Mouse (Mus musculus): ENCODE measurements around the gene Lrrc28. TPM values are rescaled to one million over a fixed set of nuclear protein-coding genes. Genes with fewer than 3 reads are reported as not detected.

The Lrrc28 gene
- polyA plus RNA-seq, 1 experiment from 2014 or later = 23.1 TPM

GRCm38 (mm10) chr7:67583852-67584251 lies 61.2 kb downstream of the Lrrc28 start:
- Histone ChIP-seq H3K36me3 (no peaks in the 10 kb centered on the region), H3K4me3 (no peak overlapping the region), H3K4me1 (replicated peaks) (no peaks in the 10 kb centered on the region), H3K27ac (replicated peaks) (no peak overlapping the region), H3K9ac (no peak overlapping the region), H3K4me2 (no peak overlapping the region), H3K27me3 (no peaks in the 10 kb centered on the region), H3K9me3 (no peaks in the 10 kb centered on the region)
- WGBS = 75% methylated on average over 5 of the region's 5 CpGs
- ATAC-seq (ENCODE audit: low FRiP score, low read depth) = no peak

- Histone ChIP-seq H3K9me3 (no peaks in the 10 kb centered on the region), H3K27me3 (no peaks in the 10 kb centered on the region), H3K36me3 (no peaks in the 10 kb centered on the region), H3K4me2 (no peak overlapping the region), H3K4me1 (replicated peaks) (no peaks in the 10 kb centered on the region), H3K4me3 (no peak overlapping the region), H3K27ac (replicated peaks) (no peak overlapping the region), H3K9ac (no peak overlapping the region)
- ATAC-seq (ENCODE audit: low FRiP score, low read depth) = no peak
- WGBS = 69% methylated on average over 7 of the region's 7 CpGs
These were observed 66.1 kb downstream of the Lrrc28 start for GRCm38 (mm10) chr7:67578783-67579482.

- H3K27me3 ChIP-seq = no peaks in the 10 kb centered on the region
- no peak overlapping the region for H3K9ac ChIP-seq
- ATAC-seq (ENCODE audit: low FRiP score, low read depth) = no peak
- no peak overlapping the region for H3K4me3 ChIP-seq
- no peak overlapping the region for H3K4me2 ChIP-seq
- no peaks in the 10 kb centered on the region for H3K9me3 ChIP-seq
- 65% methylated on average over 6 of the region's 6 CpGs for WGBS
- H3K27ac ChIP-seq (replicated peaks) = no peak overlapping the region
- no peaks in the 10 kb centered on the region for H3K36me3 ChIP-seq
- H3K4me1 ChIP-seq (replicated peaks) = no peaks in the 10 kb centered on the region
These were observed 67.0 kb downstream of the Lrrc28 start for GRCm38 (mm10) chr7:67578044-67578443.

- Histone ChIP-seq H3K4me1 (replicated peaks) (no peaks in the 10 kb centered on the region), H3K9ac (no peak overlapping the region), H3K9me3 (no peaks in the 10 kb centered on the region), H3K36me3 (no peaks in the 10 kb centered on the region), H3K4me3 (no peak overlapping the region), H3K27ac (replicated peaks) (no peak overlapping the region), H3K27me3 (no peaks in the 10 kb centered on the region), H3K4me2 (no peak overlapping the region)
- ATAC-seq (ENCODE audit: low FRiP score, low read depth) = no peak
- WGBS = 61% methylated on average over 8 of the region's 8 CpGs
These were observed 78.4 kb downstream of the Lrrc28 start for GRCm38 (mm10) chr7:67566510-67567237.

- Histone ChIP-seq H3K4me3 (no peak overlapping the region), H3K4me2 (no peak overlapping the region), H3K9ac (no peak overlapping the region), H3K9me3 (no peaks in the 10 kb centered on the region), H3K27me3 (no peaks in the 10 kb centered on the region), H3K36me3 (no peaks in the 10 kb centered on the region), H3K27ac (replicated peaks) (no peak overlapping the region), H3K4me1 (replicated peaks) (no peaks in the 10 kb centered on the region)
- ATAC-seq (ENCODE audit: low FRiP score, low read depth) = no peak
- 70% methylated on average over 1 of the region's 1 CpGs for WGBS
These were observed 79.9 kb downstream of the Lrrc28 start for GRCm38 (mm10) chr7:67565132-67565531.

GRCm38 (mm10) chr7:67562176-67562575 lies 82.9 kb downstream of the Lrrc28 start:
- H3K27me3 ChIP-seq = no peaks in the 10 kb centered on the region
- no peak overlapping the region for H3K4me3 ChIP-seq
- H3K4me1 ChIP-seq (replicated peaks) = no peaks in the 10 kb centered on the region
- ATAC-seq (ENCODE audit: low FRiP score, low read depth) = no peak
- H3K27ac ChIP-seq (replicated peaks) = no peak overlapping the region
- H3K9me3 ChIP-seq = no peaks in the 10 kb centered on the region
- H3K4me2 ChIP-seq = no peak overlapping the region
- no peaks in the 10 kb centered on the region for H3K36me3 ChIP-seq
- no peak overlapping the region for H3K9ac ChIP-seq
- 65% methylated on average over 12 of the region's 12 CpGs for whole genome bisulfite sequencing

- no peak overlapping the region for H3K27ac ChIP-seq (replicated peaks)
- no peak overlapping the region for H3K4me3 ChIP-seq
- H3K4me1 ChIP-seq (replicated peaks) = no peaks in the 10 kb centered on the region
- no peak overlapping the region for H3K4me2 ChIP-seq
- no peaks in the 10 kb centered on the region for H3K36me3 ChIP-seq
- no peak overlapping the region for H3K9ac ChIP-seq
- WGBS = 91% methylated on average over 7 of the region's 7 CpGs
- no peaks in the 10 kb centered on the region for H3K9me3 ChIP-seq
- ATAC-seq (ENCODE audit: low FRiP score, low read depth) = no peak
- no peaks in the 10 kb centered on the region for H3K27me3 ChIP-seq
These were observed 85.6 kb downstream of the Lrrc28 start for GRCm38 (mm10) chr7:67559486-67559885.

GRCm38 (mm10) chr7:67558230-67558629 lies 86.8 kb downstream of the Lrrc28 start:
- Histone ChIP-seq H3K4me2 (no peak overlapping the region), H3K4me1 (replicated peaks) (no peaks in the 10 kb centered on the region), H3K27ac (replicated peaks) (no peak overlapping the region), H3K4me3 (no peak overlapping the region), H3K36me3 (no peaks in the 10 kb centered on the region), H3K9me3 (no peaks in the 10 kb centered on the region), H3K9ac (no peak overlapping the region), H3K27me3 (no peaks in the 10 kb centered on the region)
- WGBS = 90% methylated on average over 5 of the region's 5 CpGs
- no peak for ATAC-seq (ENCODE audit: low FRiP score, low read depth)

GRCm38 (mm10) chr7:67554863-67555262 lies 90.2 kb downstream of the Lrrc28 start:
- WGBS = 91% methylated on average over 2 of the region's 2 CpGs
- no peak overlapping the region for H3K27ac ChIP-seq (replicated peaks)
- no peaks in the 10 kb centered on the region for H3K27me3 ChIP-seq
- no peak overlapping the region for H3K9ac ChIP-seq
- ATAC-seq (ENCODE audit: low FRiP score, low read depth) = no peak
- H3K4me1 ChIP-seq (replicated peaks) = no peaks in the 10 kb centered on the region
- H3K36me3 ChIP-seq = no peaks in the 10 kb centered on the region
- no peak overlapping the region for H3K4me3 ChIP-seq
- no peak overlapping the region for H3K4me2 ChIP-seq
- no peaks in the 10 kb centered on the region for H3K9me3 ChIP-seq

- ATAC-seq (ENCODE audit: low FRiP score, low read depth) = no peak
- Histone ChIP-seq H3K4me2 (no peak overlapping the region), H3K27ac (replicated peaks) (no peak overlapping the region), H3K9ac (no peak overlapping the region), H3K27me3 (no peaks in the 10 kb centered on the region), H3K4me1 (replicated peaks) (peaks cover 12% of the 10 kb centered on the region), H3K9me3 (no peaks in the 10 kb centered on the region), H3K4me3 (no peak overlapping the region), H3K36me3 (no peaks in the 10 kb centered on the region)
- 88% methylated on average over 2 of the region's 2 CpGs for WGBS
These were observed 93.8 kb downstream of the Lrrc28 start for GRCm38 (mm10) chr7:67551242-67551641.

- H3K36me3 ChIP-seq = no peaks in the 10 kb centered on the region
- ATAC-seq (ENCODE audit: low FRiP score, low read depth) = peak; percentile 92
- H3K9ac ChIP-seq = no peak overlapping the region
- H3K4me1 ChIP-seq (replicated peaks) = peaks cover 12% of the 10 kb centered on the region
- no peaks in the 10 kb centered on the region for H3K9me3 ChIP-seq
- no peak overlapping the region; the same call in 1 of the 2 replicates for H3K4me2 ChIP-seq
- H3K4me3 ChIP-seq = no peak overlapping the region
- H3K27me3 ChIP-seq = no peaks in the 10 kb centered on the region
- peak overlapping the region; percentile 51; the same call in 1 of the 2 replicates for H3K27ac ChIP-seq (replicated peaks)
- 20% methylated on average over 6 of the region's 6 CpGs for WGBS
These were observed 96.0 kb downstream of the Lrrc28 start for GRCm38 (mm10) chr7:67549073-67549561.

- H3K4me1 ChIP-seq (replicated peaks) = peaks cover 12% of the 10 kb centered on the region
- peak overlapping the region; percentile 51; the same call in 1 of the 2 replicates for H3K27ac ChIP-seq (replicated peaks)
- H3K4me2 ChIP-seq = no peak overlapping the region
- no peak overlapping the region for H3K4me3 ChIP-seq
- no peak; the same call in 1 of the 2 replicates for ATAC-seq (ENCODE audit: low FRiP score, low read depth)
- no peak overlapping the region for H3K9ac ChIP-seq
- H3K27me3 ChIP-seq = no peaks in the 10 kb centered on the region
- no peaks in the 10 kb centered on the region for H3K36me3 ChIP-seq
- no peaks in the 10 kb centered on the region for H3K9me3 ChIP-seq
- WGBS = 72% methylated on average over 6 of the region's 6 CpGs
These were observed 96.4 kb downstream of the Lrrc28 start for GRCm38 (mm10) chr7:67548599-67549041.
